Mouse (Mus musculus) megakaryocyte, adult 5-6 weeks (primary cell): ENCODE measurements at regions not wholly inside any gene's neighbourhood (a gene's known extent, or its start where the extent isn't known, plus 50 kb on each side); places are given as distances from the start of the nearest gene placed in this dataset.

Experiments used
- ATAC-seq: 2 replicates; pipeline ENCODE4 v1.8.0; 2016; ENCODE audit warnings: mild to moderate bottlenecking, inconsistent platforms; ENCODE audit not compliant: poor library complexity, severe bottlenecking

GRCm38 (mm10) chr6:116998948-116999682 is 169.2 kb upstream of the Cxcl12 start:
- no peak for ATAC-seq

DNA sequence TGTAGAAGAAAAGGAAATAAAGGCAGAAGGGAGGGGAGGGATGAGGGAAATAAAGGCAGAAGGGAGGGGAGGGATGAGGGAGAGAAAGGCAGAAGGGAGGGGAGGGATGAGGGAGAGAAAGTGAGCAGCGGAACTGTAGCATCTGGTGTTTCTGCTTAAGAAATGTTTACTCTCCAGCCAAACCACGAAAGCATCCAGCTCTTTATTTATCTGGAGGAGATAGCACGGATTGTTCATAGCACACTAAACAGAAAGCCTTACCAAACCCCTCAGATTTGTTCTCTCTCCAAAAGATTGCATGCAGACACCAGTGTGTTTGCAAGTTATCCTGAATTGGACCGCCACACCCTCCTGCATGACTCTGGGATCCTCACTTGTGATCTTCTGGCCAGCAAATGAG is 168.4 kb upstream of the Cxcl12 start:
- ATAC-seq: no peak

GRCm38 (mm10) chr6:117000951-117001725 is 167.2 kb upstream of the Cxcl12 start:
- ATAC-seq: no peak

DNA sequence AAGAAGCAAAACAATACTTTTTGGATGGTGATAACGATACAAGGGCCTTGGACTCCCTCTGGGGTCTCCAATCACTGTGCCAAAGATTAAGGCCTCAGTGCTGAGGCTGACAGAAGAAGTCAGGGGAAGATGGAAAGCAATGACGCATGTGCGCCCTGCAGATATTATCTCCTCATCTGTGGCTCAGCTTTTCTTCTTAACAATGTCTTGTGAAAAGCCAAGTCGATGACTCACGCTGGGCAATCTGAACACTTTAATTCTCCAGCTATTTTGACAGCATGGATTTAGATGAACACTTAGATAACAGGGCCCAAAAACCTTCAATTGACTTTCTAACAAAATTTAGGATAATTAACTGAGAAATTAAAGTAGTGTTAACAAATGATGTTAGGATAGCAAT is 155.7 kb upstream of the Cxcl12 start:
- no peak for ATAC-seq

- ATAC-seq: no peak
Observed at GRCm38 (mm10) chr6:117015461-117015860, 152.9 kb upstream of the Cxcl12 start.

GRCm38 (mm10) chr6:117021851-117022250 is 146.5 kb upstream of the Cxcl12 start:
- ATAC-seq: no peak

- ATAC-seq: no peak
Observed at GRCm38 (mm10) chr6:117032042-117032746, 136.1 kb upstream of the Cxcl12 start.

GRCm38 (mm10) chr6:117043744-117044143 is 124.6 kb upstream of the Cxcl12 start:
- no peak for ATAC-seq

- ATAC-seq: no peak
Observed at GRCm38 (mm10) chr6:117049459-117050010, 118.8 kb upstream of the Cxcl12 start.

DNA sequence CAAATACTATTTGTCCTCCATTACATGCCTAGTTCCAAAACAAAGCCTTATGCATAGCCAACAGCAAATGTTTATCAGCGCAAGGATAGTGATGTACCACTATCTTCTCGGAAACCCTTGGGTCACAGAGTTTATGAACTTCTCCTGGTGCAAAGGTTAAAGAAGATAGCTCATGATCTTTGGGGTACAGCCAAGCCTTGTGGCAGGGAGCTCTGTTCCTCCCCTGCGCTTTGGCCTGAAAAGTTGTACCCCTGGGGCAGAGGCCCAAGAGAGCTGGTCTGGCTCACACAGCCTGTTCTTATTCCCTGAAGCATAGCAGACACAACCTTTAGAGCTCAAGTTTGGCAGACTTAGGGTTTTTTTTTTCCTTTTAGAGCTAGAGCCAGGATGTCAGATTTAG is 107.6 kb upstream of the Cxcl12 start:
- no peak for ATAC-seq

DNA sequence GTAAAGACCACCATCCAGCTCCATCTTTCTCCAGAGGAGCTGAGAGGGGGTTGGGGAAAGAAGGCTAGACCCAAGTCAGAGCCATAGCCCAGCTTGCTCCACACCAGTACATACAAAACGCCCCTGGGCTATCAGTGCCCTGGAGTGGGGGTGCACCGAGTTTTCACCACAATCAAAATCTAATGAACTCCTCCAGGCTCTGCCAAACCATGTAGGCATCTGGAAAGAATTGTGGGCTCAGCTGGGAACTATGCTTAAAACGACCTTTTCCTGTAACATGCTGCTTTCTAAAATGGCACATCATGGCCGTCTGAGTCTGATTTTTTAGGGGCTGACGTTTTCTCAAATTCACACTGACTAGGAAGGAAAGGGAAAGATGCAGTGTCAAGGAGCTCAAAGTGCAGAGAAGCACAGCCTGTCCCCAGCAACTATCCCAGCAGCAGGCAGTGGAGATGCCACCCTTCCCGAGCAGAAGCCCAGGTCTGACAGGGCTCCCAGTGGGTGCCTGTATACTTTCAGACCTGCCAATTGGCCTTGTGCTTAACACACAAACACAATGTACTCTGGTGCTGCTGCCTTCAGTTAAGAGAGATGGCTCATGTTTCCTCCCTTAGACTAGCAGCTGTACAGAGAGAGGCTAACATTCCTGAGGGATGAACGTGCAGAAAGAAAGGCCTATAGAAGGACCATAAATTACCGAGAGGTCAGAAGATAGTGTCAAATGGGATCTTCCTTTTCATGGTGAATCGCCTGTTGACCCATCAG is 100.6 kb upstream of the Cxcl12 start:
- no peak for ATAC-seq

GRCm38 (mm10) chr6:117071311-117071710 is 97.0 kb upstream of the Cxcl12 start:
- no peak for ATAC-seq

GRCm38 (mm10) chr6:117071857-117072256 is 96.5 kb upstream of the Cxcl12 start:
- ATAC-seq: no peak

- no peak for ATAC-seq
Observed at GRCm38 (mm10) chr6:117079500-117079899, 88.8 kb upstream of the Cxcl12 start.

DNA sequence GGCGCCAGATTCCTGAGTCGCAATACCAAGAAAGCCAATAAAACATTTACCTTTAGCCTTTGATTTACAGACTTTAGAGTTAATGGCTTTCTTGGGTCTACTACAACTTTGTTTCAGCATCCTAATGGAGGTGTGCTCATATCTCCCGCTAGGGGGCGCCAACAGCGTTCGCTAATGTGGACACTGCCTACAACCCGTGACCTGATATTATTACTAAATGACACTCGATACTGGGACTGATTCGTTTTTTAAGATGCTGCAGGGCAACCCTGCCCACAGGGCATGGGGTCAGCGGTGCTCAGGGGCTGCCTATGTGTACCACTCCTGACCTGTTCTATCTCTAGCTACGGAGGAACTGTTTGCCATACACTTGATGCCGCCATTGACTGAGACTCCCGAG is 87.4 kb upstream of the Cxcl12 start:
- ATAC-seq: no peak

DNA sequence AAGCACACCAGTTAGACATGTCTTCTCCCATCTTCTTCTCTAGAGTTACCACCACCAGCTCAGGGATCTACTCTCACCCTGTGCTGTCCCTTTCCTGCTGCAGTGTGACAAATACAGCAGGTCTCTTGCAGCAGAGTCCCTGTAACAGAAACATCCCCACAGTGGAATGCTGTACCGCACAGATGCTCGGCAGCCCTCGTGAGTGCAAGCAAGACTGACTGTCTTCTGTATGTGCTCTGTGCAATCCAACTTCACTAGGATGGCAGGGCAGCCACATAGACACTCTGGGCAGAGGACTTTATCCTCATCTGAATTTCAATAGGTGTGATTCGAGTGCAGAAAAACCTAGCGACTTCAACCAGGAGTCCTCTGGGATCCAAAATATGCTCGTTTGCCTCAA is 84.1 kb upstream of the Cxcl12 start:
- no peak for ATAC-seq

DNA sequence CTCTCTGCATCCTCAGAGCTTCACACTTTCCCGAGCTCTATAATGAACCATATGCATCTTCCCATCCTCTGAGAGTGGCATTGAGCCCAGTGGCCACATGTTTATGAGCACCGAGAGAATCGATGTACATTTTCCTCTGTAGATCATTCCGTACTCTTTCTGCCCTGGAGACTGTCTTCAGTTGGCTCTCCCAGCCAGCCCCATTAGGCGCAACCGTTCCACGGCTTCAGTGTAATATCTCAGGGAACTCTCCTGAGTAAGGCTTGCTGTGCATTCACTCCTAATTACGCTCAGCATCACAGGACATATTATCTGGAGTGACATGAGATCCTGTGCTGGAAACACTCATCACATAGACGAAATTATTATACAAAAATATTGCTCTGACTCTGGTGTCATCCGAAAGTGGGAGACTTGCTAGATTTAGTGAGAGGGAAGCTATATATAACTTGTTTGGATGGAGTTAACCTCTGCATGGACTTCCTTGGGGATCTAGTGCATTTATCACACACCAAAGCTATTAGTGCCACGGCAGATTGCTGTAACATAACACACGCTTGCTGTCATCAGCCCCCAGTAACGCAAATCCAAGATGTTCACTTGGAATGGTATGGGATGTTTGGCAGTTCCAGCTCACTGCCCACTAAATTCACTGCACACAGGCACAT is 83.4 kb upstream of the Cxcl12 start:
- no peak for ATAC-seq

GRCm38 (mm10) chr6:117094742-117095141 is 73.6 kb upstream of the Cxcl12 start:
- no peak for ATAC-seq

- ATAC-seq: no peak
Observed at GRCm38 (mm10) chr6:117099871-117100270, 68.5 kb upstream of the Cxcl12 start.

GRCm38 (mm10) chr6:117102693-117103092 is 65.6 kb upstream of the Cxcl12 start:
- no peak for ATAC-seq
